Mouse (Mus musculus) CH12.LX (cell line): ENCODE results near the gene Spata13. TPM values are rescaled to one million over a fixed set of nuclear protein-coding genes. Genes with fewer than 3 reads are reported as not detected.

ENCODE experiments used
- DNase-seq: peaks from one replicate; pipeline ENCODE4 v3.0.0-alpha.2; 2013; ENCODE audit errors: extremely low read depth
- H3K27ac ChIP-seq: 2 replicates; pipeline ENCODE4 v1.5.1; 2012; ENCODE audit warnings: low read depth, mild to moderate bottlenecking, control low read depth, moderate library complexity; ENCODE audit not compliant: insufficient read depth
- H3K27me3 ChIP-seq: replicated peaks from 2 replicates; pipeline ENCODE3; 2012; ENCODE audit warnings: inconsistent platforms
- H3K36me3 ChIP-seq, 2 experiments: replicated peaks in 1 of 2; 2 replicates each; pipeline versions ENCODE3 to v1.6.1; 2012; ENCODE audit warnings: inconsistent platforms in 1 of 2, low read length in 1 of 2, mild to moderate bottlenecking in 1 of 2, mixed read lengths in 1 of 2, moderate library complexity in 1 of 2; ENCODE audit not compliant: control insufficient read depth in 1 of 2, insufficient read depth in 1 of 2
- H3K4me1 ChIP-seq, 2 experiments: 2 replicates each; pipeline ENCODE4 v1.6.1; 2012; ENCODE audit warnings: inconsistent platforms in 1 of 2, moderate library complexity in 1 of 2; ENCODE audit not compliant: insufficient read depth in 2 of 2, control insufficient read depth in 1 of 2
- H3K4me2 ChIP-seq: 2 replicates; pipeline ENCODE4 v1.6.1; 2012; ENCODE audit warnings: low read depth, mild to moderate bottlenecking, control low read depth; ENCODE audit not compliant: poor library complexity, insufficient read depth, severe bottlenecking
- H3K4me3 ChIP-seq, 3 experiments: fragments of 150-350 bp in 1 of 3; sonication (generic) in 1 of 3; replicated peaks in 1 of 3; 2 replicates each; pipeline versions ENCODE3 to v1.5.1; 2011 to 2012; ENCODE audit warnings: low read depth in 2 of 3, low read length in 2 of 3, mild to moderate bottlenecking in 2 of 3, moderate library complexity in 2 of 3, control low read depth in 1 of 3, improper control_type of control experiment in 1 of 3, inconsistent platforms in 1 of 3, mixed read lengths in 1 of 3; ENCODE audit not compliant: poor library complexity in 1 of 3
- H3K79me2 ChIP-seq: replicated peaks from 2 replicates; pipeline ENCODE4 v1.6.1; 2012; ENCODE audit warnings: mild to moderate bottlenecking, moderate library complexity; ENCODE audit not compliant: control insufficient read depth, poor library complexity, insufficient read depth, severe bottlenecking; ENCODE audit errors: extremely low read depth
- H3K9ac ChIP-seq: 2 replicates; pipeline ENCODE4 v1.6.1; 2012; ENCODE audit warnings: low read depth, mild to moderate bottlenecking, control low read depth, moderate library complexity; ENCODE audit not compliant: insufficient read depth
- H3K9me3 ChIP-seq: replicated peaks from 2 replicates; pipeline ENCODE3; 2012; ENCODE audit warnings: low read length, inconsistent platforms, mixed read lengths
- BHLHE40 ChIP-seq: IDR thresholded peaks from 2 replicates; pipeline ENCODE4 v1.6.1; 2011; ENCODE audit warnings: mild to moderate bottlenecking, low read depth, low read length, improper control_type of control experiment
- CHD1 ChIP-seq: IDR thresholded peaks from 2 replicates; pipeline ENCODE4 v1.6.1; 2012; ENCODE audit warnings: low read depth, low read length, improper control_type of control experiment, inconsistent platforms
- CHD2 ChIP-seq: IDR thresholded peaks from 2 replicates; pipeline ENCODE4 v1.6.1; 2011; ENCODE audit warnings: low read length, improper control_type of control experiment
- CTCF ChIP-seq, 2 experiments: IDR thresholded peaks in 1 of 2; conservative IDR thresholded peaks in 1 of 2; 2 replicates each; pipeline ENCODE4 v1.5.1; 2011 to 2012; ENCODE audit warnings: low read depth in 2 of 2, low read length in 2 of 2, improper control_type of control experiment in 1 of 2, inconsistent platforms in 1 of 2, mild to moderate bottlenecking in 1 of 2, moderate library complexity in 1 of 2
- E2F4 ChIP-seq: IDR thresholded peaks from 2 replicates; pipeline ENCODE4 v1.6.1; 2011; ENCODE audit warnings: low read depth, low read length, improper control_type of control experiment; ENCODE audit not compliant: insufficient replicate concordance
- ELF1 ChIP-seq: IDR thresholded peaks from 2 replicates; pipeline ENCODE4 v1.6.1; 2014; ENCODE audit warnings: low read depth, mild to moderate bottlenecking, inconsistent platforms, low read length, improper control_type of control experiment
- EP300 ChIP-seq: IDR thresholded peaks from 2 replicates; pipeline ENCODE4 v1.6.1; 2011; ENCODE audit warnings: low read length, improper control_type of control experiment
- ETS1 ChIP-seq: conservative IDR thresholded peaks from 2 replicates; pipeline ENCODE4 v1.6.1; 2012; ENCODE audit warnings: low read depth, mild to moderate bottlenecking, inconsistent platforms, low read length, improper control_type of control experiment, moderate library complexity
- GABPA ChIP-seq: IDR thresholded peaks from 2 replicates; pipeline ENCODE4 v1.6.1; 2012; ENCODE audit warnings: low read depth, low read length, improper control_type of control experiment, inconsistent platforms; ENCODE audit not compliant: insufficient replicate concordance
- HCFC1 ChIP-seq: IDR thresholded peaks from 2 replicates; pipeline ENCODE4 v1.6.1; 2012; ENCODE audit warnings: low read depth, mild to moderate bottlenecking, inconsistent platforms, low read length, improper control_type of control experiment
- IRF4 ChIP-seq: IDR thresholded peaks from 2 replicates; pipeline ENCODE4 v1.6.1; 2014; ENCODE audit warnings: low read depth, mild to moderate bottlenecking, inconsistent platforms, low read length, improper control_type of control experiment
- JUN ChIP-seq: IDR thresholded peaks from 2 replicates; pipeline ENCODE4 v1.6.1; 2011; ENCODE audit warnings: low read depth, mild to moderate bottlenecking, low read length, improper control_type of control experiment, moderate library complexity; ENCODE audit not compliant: insufficient read depth
- JUND ChIP-seq: conservative IDR thresholded peaks from 2 replicates; pipeline ENCODE4 v1.6.1; 2011; ENCODE audit warnings: low read depth, low read length, improper control_type of control experiment
- KAT2A ChIP-seq: IDR thresholded peaks from 2 replicates; pipeline ENCODE4 v1.6.1; 2012; ENCODE audit warnings: low read length, improper control_type of control experiment, inconsistent platforms; ENCODE audit not compliant: insufficient replicate concordance
- MAFK ChIP-seq: IDR thresholded peaks from 2 replicates; pipeline ENCODE4 v1.6.1; 2011; ENCODE audit warnings: low read length, improper control_type of control experiment; ENCODE audit not compliant: insufficient replicate concordance
- MAX ChIP-seq: IDR thresholded peaks from 2 replicates; pipeline ENCODE4 v1.6.1; 2011; ENCODE audit warnings: low read length, improper control_type of control experiment
- MAZ ChIP-seq: IDR thresholded peaks from 2 replicates; pipeline ENCODE4 v1.6.1; 2012; ENCODE audit warnings: low read depth, mild to moderate bottlenecking, inconsistent platforms, low read length, improper control_type of control experiment, moderate library complexity
- MEF2A ChIP-seq: IDR thresholded peaks from 2 replicates; pipeline ENCODE4 v1.6.1; 2014; ENCODE audit warnings: low read depth, mild to moderate bottlenecking, inconsistent platforms, low read length, improper control_type of control experiment, borderline replicate concordance
- MXI1 ChIP-seq: IDR thresholded peaks from 2 replicates; pipeline ENCODE4 v1.6.1; 2011; ENCODE audit warnings: mild to moderate bottlenecking, low read depth, low read length, improper control_type of control experiment
- MYC ChIP-seq: IDR thresholded peaks from 2 replicates; pipeline ENCODE4 v1.6.1; 2011; ENCODE audit warnings: low read depth, mild to moderate bottlenecking, improper control_type of control experiment, low read length
- NELFE ChIP-seq: IDR thresholded peaks from 2 replicates; pipeline ENCODE4 v1.6.1; 2011; ENCODE audit warnings: low read depth, low read length, improper control_type of control experiment
- NRF1 ChIP-seq: IDR thresholded peaks from 2 replicates; pipeline ENCODE4 v1.6.1; 2014; ENCODE audit warnings: low read depth, mild to moderate bottlenecking, inconsistent platforms, low read length, improper control_type of control experiment, moderate library complexity
- POLR2A ChIP-seq: IDR thresholded peaks from 2 replicates; pipeline ENCODE4 v1.6.1; 2011; ENCODE audit warnings: low read depth, mild to moderate bottlenecking, improper control_type of control experiment, low read length
- POLR2AphosphoS2 ChIP-seq: IDR thresholded peaks from 2 replicates; pipeline ENCODE4 v1.6.1; 2011; ENCODE audit warnings: low read depth, low read length, improper control_type of control experiment
- RAD21 ChIP-seq: IDR thresholded peaks from 2 replicates; pipeline ENCODE4 v1.6.1; 2011; ENCODE audit warnings: low read depth, mild to moderate bottlenecking, low read length, improper control_type of control experiment, moderate library complexity
- RCOR1 ChIP-seq: conservative IDR thresholded peaks from 2 replicates; pipeline ENCODE4 v1.6.1; 2012; ENCODE audit warnings: low read depth, mild to moderate bottlenecking, inconsistent platforms, low read length, improper control_type of control experiment
- SIN3A ChIP-seq: IDR thresholded peaks from 2 replicates; pipeline ENCODE4 v1.6.1; 2012; ENCODE audit warnings: low read length, improper control_type of control experiment, inconsistent platforms
- SMC3 ChIP-seq: IDR thresholded peaks from 2 replicates; pipeline ENCODE4 v1.6.1; 2011; ENCODE audit warnings: low read depth, low read length, improper control_type of control experiment
- TBP ChIP-seq: conservative IDR thresholded peaks from 2 replicates; pipeline ENCODE4 v1.6.1; 2011; ENCODE audit warnings: low read depth, low read length, improper control_type of control experiment
- TCF12 ChIP-seq: IDR thresholded peaks from 2 replicates; pipeline ENCODE4 v1.6.1; 2014; ENCODE audit warnings: low read depth, mild to moderate bottlenecking, inconsistent platforms, low read length, improper control_type of control experiment
- UBTF ChIP-seq: IDR thresholded peaks from 2 replicates; pipeline ENCODE4 v1.6.1; 2012; ENCODE audit warnings: low read depth, mild to moderate bottlenecking, inconsistent platforms, low read length, improper control_type of control experiment, moderate library complexity
- USF1 ChIP-seq: IDR thresholded peaks from 2 replicates; pipeline ENCODE4 v1.6.1; 2014; ENCODE audit warnings: low read depth, mild to moderate bottlenecking, inconsistent platforms, low read length, improper control_type of control experiment
- USF2 ChIP-seq: conservative IDR thresholded peaks from 2 replicates; pipeline ENCODE4 v1.6.1; 2011; ENCODE audit warnings: low read depth, low read length, improper control_type of control experiment
- ZC3H11A ChIP-seq: IDR thresholded peaks from 2 replicates; pipeline ENCODE4 v1.6.1; 2012; ENCODE audit warnings: low read depth, mild to moderate bottlenecking, inconsistent platforms, low read length, improper control_type of control experiment
- ZKSCAN1 ChIP-seq: IDR thresholded peaks from 2 replicates; pipeline ENCODE4 v1.6.1; 2012; ENCODE audit warnings: low read depth, inconsistent platforms, low read length, improper control_type of control experiment, borderline replicate concordance
- ZMIZ1 ChIP-seq: IDR thresholded peaks from 2 replicates; pipeline ENCODE4 v1.6.1; 2012; ENCODE audit warnings: low read depth, mild to moderate bottlenecking, inconsistent platforms, low read length, improper control_type of control experiment
- ZNF384 ChIP-seq: IDR thresholded peaks from 2 replicates; pipeline ENCODE4 v1.6.1; 2012; ENCODE audit warnings: low read depth, low read length, improper control_type of control experiment, inconsistent platforms
- dilution Hi-C: fragments of 300-500 bp; cut with MboI; formaldehyde crosslinking; loops from 2 replicates; pipeline ENCODE4 v1.14.3; 2020; ENCODE audit warnings: low sequenced_read_pairs; ENCODE audit not compliant: extremely low pct_unique_long_range_greater_than_20kb, extremely low pct_ligation_motif_present
- in situ Hi-C: fragments of 300-500 bp; cut with MboI; formaldehyde crosslinking; loops from 3 replicates; pipeline ENCODE4 v1.14.3; 2019; ENCODE audit warnings: low sequenced_read_pairs, low pct_ligation_motif_present, low pct_unique_long_range_greater_than_20kb, mixed read lengths
- polyA plus RNA-seq: library from polyadenylated mRNA; unstranded; fragments of >175 nt; gene quantifications from 2 replicates; pipeline ENCODE4 v1.2.1, GENCODE M21; 2012; ENCODE audit warnings: low read depth; ENCODE audit not compliant: insufficient read length
- total RNA-seq, 2 experiments: library from RNA; depleted of rRNA; stranded (reverse); fragments of 300-350 nt in 1 of 2; fragments of >200 nt in 1 of 2; gene quantifications; 2 replicates each; pipeline ENCODE4 v1.2.3; 2012 to 2014

The Spata13 gene
- total and polyA plus RNA-seq, 3 experiments: 11.6 to 15.9 (median 13.6) TPM

GRCm38 (mm10) chr14:60738434-60738938 is 104.7 kb downstream of the Spata13 start:
- peak; percentile 74 for DNase-seq
- Histone ChIP-seq H3K36me3 (peaks cover 10 to 20% of the 10 kb centered on the region in 2 experiments), H3K79me2 (peaks cover 24% of the 10 kb centered on the region), H3K27ac (peak overlapping the region; percentile 99), H3K4me2 (peak overlapping the region; percentile 35), H3K9ac (peak overlapping the region; percentile 69), H3K27me3 (no peaks in the 10 kb centered on the region), H3K4me3 (peak overlapping the region in 2 of 3 experiments; percentile 21 to 49), H3K9me3 (no peaks in the 10 kb centered on the region), H3K4me1 (peaks cover 27 to 81% of the 10 kb centered on the region in 2 experiments)
- dilution Hi-C loops: no loop called here
- TF ChIP-seq JUN (peak; percentile 54), NELFE (peak; percentile 69), GABPA (no peak), MAX (peak; percentile 93), TCF12 (peak; percentile 88), ZC3H11A (no peak), MEF2A (peak; percentile 87), KAT2A (peak; percentile 63; the same call in 1 of the 2 replicates), RCOR1 (peak; percentile 85; the same call in 1 of the 2 replicates), UBTF (0 out of 2 replicates have a peak, but pooled peaks have one; percentile 22), E2F4 (0 out of 2 replicates have a peak, but pooled peaks have one; percentile 60), POLR2A (peak; percentile 74; the same call in 1 of the 2 replicates), CHD1 (peak; percentile 89), HCFC1 (peak; percentile 59), TBP (peak; percentile 81), BHLHE40 (peak; percentile 95), MAFK (peak; percentile 76), ZNF384 (peak; percentile 44; the same call in 1 of the 2 replicates), JUND (no peak; the same call in none of the 2 replicates), CHD2 (no peak; the same call in none of the 2 replicates), SIN3A (peak; percentile 94), MYC (peak; percentile 94), ZKSCAN1 (no peak), ZMIZ1 (peak; percentile 84), SMC3 (peak; percentile 20), USF2 (no peak), ETS1 (peak; percentile 87), EP300 (peak; percentile 89), ELF1 (peak; percentile 81), IRF4 (peak; percentile 90), RAD21 (no peak; the same call in none of the 2 replicates), POLR2AphosphoS2 (peak; percentile 84; the same call in 1 of the 2 replicates), CTCF (conservative IDR thresholded peaks at IDR 0.05 in 1 of 2, IDR thresholded peaks at IDR 0.05 in 1 of 2; ENCODE audit: low read depth in 2 of 2, low read length in 2 of 2) (0 out of 4 replicates have a peak, but pooled peaks of 1 of the 2 experiments have one; percentile 2), MXI1 (peak; percentile 87), MAZ (peak; percentile 89), USF1 (no peak), NRF1 (peak; percentile 44; the same call in 1 of the 2 replicates)
- in situ Hi-C loops: loop anchor here (25.0 kb wide), 1 partner anchor 476 kb away; the partner anchor contains the start of genes Gm49336, Mtmr6 and Nupl1
